Mouse (Mus musculus) adrenal gland, adult 8-10 months (tissue): ENCODE measurements around the gene Bcl6b. TPM values are rescaled to one million over a fixed set of nuclear protein-coding genes. Genes with fewer than 3 reads are reported as not detected.

Source experiments
- DNase-seq: peaks from one replicate; pipeline ENCODE4 v3.0.0; 2022
- total RNA-seq, 4 experiments: library from RNA; stranded (reverse); gene quantifications; 2 replicates each; pipeline ENCODE4 v1.2.4; 2022

Gene Bcl6b
- 10 to 100 TPM in 2 of 4 experiments, 1 to 10 TPM in 2; 6.4 to 25.1 (median 10.5) TPM for total RNA-seq

- DNase-seq: no peak
These were observed at the start of gene Bcl6b for GRCm38 (mm10) chr11:70229260-70230010. Bcl6b (minus strand) TSS chr11:70229798.

- no peak for DNase-seq
These were observed 49.4 kb upstream of the Bcl6b start for GRCm38 (mm10) chr11:70278961-70279360.

DNA sequence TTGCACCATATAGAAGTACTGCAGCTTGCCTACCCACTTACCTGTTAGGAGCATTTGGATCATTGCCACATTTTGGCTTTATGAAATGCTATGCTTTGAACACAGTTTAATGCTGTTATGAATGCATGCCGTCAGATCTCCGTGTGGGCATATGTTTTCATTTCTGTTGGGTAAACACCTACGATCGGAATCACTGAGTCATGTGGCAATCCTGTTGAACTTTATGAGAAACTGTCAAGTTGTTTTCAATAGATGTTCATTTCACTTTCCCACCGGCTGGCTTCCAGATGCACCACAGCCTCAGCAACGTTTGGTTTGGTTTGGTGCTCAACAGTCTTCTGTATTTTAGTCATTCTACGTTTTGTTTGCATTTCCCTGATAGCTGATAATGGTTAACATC is 42.0 kb upstream of the Bcl6b start:
- DNase-seq: no peak

DNA sequence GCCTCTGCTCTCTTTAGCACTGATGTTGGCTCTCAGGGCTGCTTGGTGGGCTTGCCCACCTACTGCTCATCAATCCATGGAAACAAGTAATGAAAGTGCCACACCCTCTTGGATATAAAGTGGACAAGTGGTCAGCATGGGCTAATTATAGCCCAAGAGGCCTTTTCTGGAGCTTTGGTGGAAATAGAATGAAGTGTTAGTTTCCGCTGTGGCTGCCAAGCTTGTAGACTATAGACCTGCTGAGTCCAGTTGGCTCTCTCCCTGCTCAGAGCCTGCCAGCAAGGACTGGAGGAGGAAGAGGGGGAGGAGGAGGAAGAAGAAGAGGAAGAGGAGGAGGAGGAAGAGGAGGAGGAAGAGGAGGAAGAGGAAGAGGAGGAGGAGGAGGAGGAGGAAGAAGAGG is 36.8 kb upstream of the Bcl6b start:
- DNase-seq: no peak

GRCm38 (mm10) chr11:70265819-70266218 is 36.2 kb upstream of the Bcl6b start:
- DNase-seq: no peak

DNA sequence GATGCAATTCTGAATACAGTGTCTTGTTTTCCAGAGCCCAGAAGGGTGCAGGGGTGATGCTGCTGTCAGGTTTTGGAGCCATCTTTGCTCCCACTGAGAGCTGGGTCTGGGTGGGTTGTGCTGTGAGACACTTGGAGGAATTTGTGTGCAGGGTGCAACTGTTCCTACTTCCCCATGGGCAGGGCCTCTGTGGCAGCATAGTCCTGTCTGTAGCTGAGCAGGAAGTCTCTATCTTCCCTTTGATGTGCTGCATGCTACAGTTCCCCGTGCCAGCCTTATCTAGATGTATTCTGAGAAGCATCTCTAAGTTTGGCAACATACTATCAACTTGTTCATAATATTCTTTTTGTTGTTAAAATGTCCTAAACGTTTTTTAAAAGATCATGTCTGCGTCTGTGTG is 35.7 kb upstream of the Bcl6b start:
- DNase-seq: no peak

DNA sequence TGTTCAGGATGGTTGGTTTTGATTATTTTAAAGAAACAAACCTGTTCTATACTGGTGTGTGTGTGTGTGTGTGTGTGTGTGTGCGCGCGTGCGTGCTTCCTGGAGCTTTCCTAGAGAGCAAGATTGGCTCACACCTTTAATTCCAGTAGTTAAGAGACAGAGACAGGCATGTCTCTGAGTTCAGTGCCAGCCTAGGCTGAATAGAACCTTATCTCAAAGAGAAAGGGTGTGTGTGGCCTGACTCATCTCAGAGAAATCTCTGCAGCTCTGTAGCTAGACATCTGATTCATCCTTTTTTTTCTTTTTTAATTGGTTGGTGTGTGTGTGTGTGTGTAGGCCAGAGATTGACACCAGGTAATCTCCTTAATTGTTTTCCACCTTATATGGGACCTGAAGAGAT is 29.4 kb upstream of the Bcl6b start:
- no peak for DNase-seq

- DNase-seq: no peak
These were observed 25.4 kb upstream of the Bcl6b start, which contains the start of gene Alox12 for GRCm38 (mm10) chr11:70254931-70255531. Alox12 (minus strand) TSS chr11:70255353.

DNA sequence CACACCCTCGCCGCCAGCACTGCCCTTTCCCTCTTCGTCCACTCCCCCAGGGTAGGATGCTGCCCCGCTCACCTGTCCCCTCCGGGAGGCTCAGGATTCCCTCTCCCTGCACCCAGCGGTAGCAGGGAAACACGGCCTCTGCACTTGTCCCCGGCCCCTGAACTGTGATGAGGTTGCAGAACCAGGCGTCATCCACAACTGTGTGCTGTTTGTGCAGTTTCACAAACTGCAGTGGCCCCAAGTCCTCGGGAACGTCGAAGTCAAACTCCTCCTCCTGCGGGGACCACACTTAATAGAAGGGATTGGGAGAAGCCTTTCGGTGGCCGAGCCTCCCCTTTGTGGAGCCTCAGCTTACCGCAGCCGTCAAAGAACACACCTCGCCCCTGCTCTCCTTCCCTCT is 24.7 kb upstream of the Bcl6b start:
- DNase-seq: no peak

DNA sequence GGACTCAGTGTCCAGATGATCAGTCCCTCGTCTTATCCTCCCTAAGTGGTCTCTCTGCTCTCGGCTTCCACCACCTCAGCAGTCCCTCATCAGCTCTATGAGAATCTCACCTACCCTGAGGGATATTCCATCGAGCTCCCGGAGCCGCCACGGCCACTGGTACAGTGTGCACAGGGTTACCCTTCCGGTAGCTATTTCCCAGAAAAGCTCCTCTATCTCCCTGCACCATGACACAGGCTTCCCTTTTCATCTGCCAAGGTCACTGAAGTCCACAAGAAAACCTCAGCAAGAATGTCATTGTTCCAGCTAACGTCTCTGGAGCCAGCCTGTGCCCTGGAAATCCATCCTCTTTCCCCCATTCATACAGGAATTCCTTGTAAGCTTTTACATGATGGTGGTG is 22.3 kb upstream of the Bcl6b start:
- DNase-seq: no peak

DNA sequence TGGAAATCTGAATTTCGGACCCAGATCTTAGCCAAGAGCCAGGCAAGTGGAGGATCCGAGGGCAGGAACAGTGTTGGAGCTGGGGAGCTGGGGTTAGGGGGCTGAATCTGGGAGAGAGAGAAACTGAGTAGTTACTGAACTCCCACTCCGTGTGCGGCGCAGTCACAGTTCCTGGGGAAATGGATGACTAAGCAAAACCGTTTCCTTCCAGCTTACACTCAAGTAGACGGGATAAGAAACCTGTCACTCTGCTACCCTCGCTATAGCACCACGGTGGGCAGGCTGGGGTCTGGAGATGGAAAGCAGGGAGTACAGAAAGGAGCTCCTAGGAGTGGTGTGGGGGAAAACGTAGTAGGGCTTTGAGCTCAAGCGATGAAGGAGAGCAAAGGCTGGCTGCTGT is 20.6 kb upstream of the Bcl6b start:
- DNase-seq: no peak

GRCm38 (mm10) chr11:70247136-70247845 is 17.7 kb upstream of the Bcl6b start:
- DNase-seq: no peak

DNA sequence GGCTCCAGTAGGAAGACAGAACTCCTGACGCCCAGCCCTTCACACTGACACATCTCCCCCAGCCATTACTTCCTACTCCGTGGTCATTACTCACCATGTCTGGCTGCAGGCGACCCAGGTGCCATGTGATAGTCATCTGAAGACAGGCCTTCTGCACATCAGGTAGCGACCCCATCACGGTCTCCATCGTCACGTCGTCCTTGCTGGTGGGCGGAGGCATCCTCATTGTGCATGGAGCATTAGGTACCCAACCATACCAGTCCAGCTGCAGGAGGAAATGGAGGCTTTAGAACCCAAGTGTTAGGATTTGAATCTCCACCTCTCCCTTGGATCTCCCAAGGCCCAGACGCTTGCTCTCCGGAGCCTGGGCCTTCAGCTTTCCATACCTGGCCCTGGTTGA is 13.0 kb upstream of the Bcl6b start:
- DNase-seq: no peak

- DNase-seq: peak; percentile 75
These were observed 10.1 kb upstream of the Bcl6b start, which contains the start of the genes Gm21988 and Rnasek for GRCm38 (mm10) chr11:70239541-70240279. Gm21988 (minus strand) TSS chr11:70239830. Rnasek (minus strand) TSS chr11:70239842.

DNA sequence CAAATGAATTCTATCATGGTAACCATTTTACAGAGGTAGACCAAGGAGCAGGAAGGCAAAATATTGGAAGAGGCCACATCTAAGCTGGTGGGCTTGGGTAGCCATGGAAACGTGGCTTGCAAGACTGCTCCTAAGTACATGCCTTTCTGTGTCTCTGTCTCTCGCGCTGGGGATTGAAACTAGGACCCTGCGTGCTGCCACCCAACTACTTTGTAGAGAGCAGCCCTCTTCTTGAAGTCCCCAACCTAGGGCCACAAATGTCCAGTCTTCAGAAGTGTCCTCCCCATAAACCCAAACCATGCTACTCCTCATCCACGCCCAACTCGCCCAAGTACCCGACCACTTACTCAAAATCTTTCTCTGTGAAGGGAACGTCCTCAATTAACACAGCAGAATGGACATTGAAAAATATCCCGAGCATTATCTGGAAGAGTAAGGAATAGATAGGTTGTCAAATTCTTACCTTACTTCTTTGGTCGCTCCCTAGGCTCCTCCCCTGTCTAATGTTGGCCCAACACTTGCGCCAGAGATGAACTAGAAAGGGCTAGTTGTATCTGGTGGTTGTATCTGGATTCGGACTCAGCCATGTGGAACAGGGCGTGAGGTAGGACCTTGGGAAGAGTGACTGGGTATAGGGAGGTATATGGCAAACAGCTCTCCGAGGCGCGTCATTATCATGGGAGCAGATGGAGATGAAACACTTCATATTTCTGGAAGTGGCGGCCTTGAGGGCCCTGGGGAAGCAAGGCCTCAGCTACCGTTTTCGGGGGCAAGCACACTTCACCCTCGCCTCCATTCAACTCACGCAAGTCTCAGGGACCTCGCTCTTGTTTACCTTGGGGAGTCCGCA is 9.2 kb upstream of the Bcl6b start:
- no peak for DNase-seq

GRCm38 (mm10) chr11:70237457-70238167 is 8.0 kb upstream of the Bcl6b start, which contains the start of gene 0610010K14Rik:
0610010K14Rik (minus strand) TSS chr11:70237914.
- peak; percentile 96 for DNase-seq

- DNase-seq: no peak
These were observed 7.1 kb upstream of the Bcl6b start for GRCm38 (mm10) chr11:70236717-70237116.

DNA sequence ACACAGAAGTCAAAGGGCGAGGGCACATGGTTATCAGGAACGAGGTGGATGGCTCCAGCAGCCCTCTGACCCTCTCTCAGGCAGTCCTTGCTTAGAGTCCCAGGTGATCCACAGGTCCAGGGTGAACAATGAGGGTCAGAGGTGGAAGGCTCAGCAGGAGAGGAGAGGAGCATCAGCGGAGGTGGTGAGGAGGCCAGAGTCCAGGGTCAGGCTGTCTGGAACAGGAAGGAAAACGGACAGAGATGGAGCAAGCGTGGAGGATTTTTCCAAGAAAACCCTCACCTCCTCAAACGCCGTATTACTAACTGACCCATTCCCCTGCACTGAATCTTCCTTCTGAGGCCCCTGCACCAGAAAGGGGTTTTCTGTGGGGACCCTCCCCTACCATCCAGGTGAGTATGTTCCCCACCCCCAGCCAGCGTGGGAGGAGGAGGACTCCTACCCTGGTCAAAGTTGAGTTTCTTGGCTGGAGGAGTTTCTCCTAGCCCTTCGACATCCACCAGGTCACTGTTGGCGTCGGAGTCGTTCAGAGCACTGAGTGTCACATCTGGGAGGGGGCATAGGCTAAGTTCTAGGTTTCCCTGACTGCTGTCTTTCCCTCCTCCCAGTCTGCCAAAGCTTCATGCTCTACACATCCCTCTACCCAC is 5.8 kb upstream of the Bcl6b start:
- no peak for DNase-seq

DNA sequence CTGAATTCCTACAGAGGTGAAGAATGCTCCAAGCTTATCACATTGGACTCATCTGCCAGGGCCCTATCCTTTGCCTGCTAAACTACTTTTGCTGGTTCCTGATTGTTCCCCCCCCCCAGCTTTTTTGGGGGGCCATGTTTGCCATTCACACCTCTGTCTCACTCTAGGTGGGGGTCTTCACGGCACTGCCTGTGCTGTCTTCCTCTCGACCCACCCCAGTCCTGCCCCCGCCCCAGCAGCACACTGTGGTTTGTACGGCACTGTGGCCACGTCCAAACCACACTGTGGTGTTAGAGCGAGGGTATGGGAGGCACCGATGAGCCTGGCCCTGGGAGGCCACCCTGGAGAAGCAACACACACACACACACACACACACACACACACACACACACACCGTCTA is 4.9 kb upstream of the Bcl6b start:
- no peak for DNase-seq

GRCm38 (mm10) chr11:70234037-70234436 is 4.4 kb upstream of the Bcl6b start:
- no peak for DNase-seq
